Mouse (Mus musculus): Measurements from ENCODE around the gene Herpud2. TPM values are rescaled to one million over a fixed set of nuclear protein-coding genes. Genes with fewer than 3 reads are reported as not detected.

Herpud2 gene
- total RNA-seq, 2 experiments from 2014 or later, result 48.5 to 49.8 TPM

Other genes starting within 250 kb of the Herpud2 start
- not detected for gene Gm10181, start 62.4 kb downstream of the Herpud2 start, total RNA-seq (2021)
- gene Sept7, start 100.6 kb upstream of the Herpud2 start, total RNA-seq (2021), result 100 to 1,000 TPM; 281 to 289 TPM

Data from layer of hippocampus, postnatal 25 days (tissue).